Mouse (Mus musculus): ENCODE results near the gene Zcchc9. TPM values are rescaled to one million over a fixed set of nuclear protein-coding genes. Genes with fewer than 3 reads are reported as not detected.

Zcchc9 gene
- polyA plus RNA-seq, 1 experiment from 2014 or later: 19.3 TPM

DNA sequence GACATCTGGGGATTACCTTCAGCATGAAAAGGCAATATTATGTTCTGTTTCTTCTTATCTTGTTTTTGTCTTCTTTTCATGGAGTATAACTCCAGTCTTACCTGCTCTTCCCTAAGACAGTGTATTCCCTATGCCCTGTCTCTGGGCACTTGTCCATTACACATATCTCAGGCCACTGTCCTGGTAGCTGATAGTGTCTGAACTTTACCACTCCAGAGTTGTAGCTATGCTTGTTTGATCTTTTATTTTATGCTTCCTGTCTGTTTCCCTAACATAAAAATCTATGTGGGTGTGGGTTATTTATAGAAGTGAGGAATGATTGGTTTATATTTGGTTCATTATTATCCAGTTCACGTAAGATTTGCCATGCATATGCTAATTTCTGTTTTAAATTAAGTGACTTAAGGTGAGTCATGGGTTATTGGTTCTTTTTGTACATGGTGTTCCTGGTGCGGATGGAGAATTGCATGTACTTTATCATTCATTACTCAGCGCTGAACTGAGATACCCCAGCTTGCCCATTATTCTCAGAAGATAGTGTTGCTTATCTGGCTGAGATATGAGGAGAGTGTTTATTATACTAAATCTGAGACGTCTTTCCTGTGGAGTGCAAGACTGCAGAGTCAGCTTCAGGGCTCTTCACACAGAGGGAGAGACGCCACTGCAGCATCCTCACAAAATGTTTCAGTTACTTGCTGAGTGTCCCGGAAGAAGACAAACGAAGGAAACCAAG, 49.0 kb downstream of the Zcchc9 start:
- WGBS: 75% methylated on average over 7 of the region's 7 CpGs
- Histone ChIP-seq H3K9ac (no peak overlapping the region), H3K27ac (replicated peaks) (no peak overlapping the region), H3K9me3 (no peaks in the 10 kb centered on the region), H3K27me3 (no peaks in the 10 kb centered on the region), H3K4me1 (replicated peaks) (no peaks in the 10 kb centered on the region), H3K4me3 (no peak overlapping the region), H3K36me3 (no peaks in the 10 kb centered on the region), H3K4me2 (no peak overlapping the region)
- ATAC-seq (ENCODE audit: low FRiP score, low read depth): no peak

- Histone ChIP-seq H3K9ac (no peak overlapping the region), H3K4me2 (no peak overlapping the region), H3K27me3 (no peaks in the 10 kb centered on the region), H3K36me3 (no peaks in the 10 kb centered on the region), H3K4me1 (replicated peaks) (no peaks in the 10 kb centered on the region), H3K9me3 (no peaks in the 10 kb centered on the region), H3K4me3 (no peak overlapping the region), H3K27ac (replicated peaks) (no peak overlapping the region)
- WGBS: 87% methylated on average over 4 of the region's 4 CpGs
- ATAC-seq (ENCODE audit: low FRiP score, low read depth): no peak
These were observed 51.3 kb downstream of the Zcchc9 start for GRCm38 (mm10) chr13:91756230-91756629.

GRCm38 (mm10) chr13:91754762-91755161, 52.7 kb downstream of the Zcchc9 start:
- ATAC-seq (ENCODE audit: low FRiP score, low read depth): no peak
- H3K9me3 ChIP-seq: no peaks in the 10 kb centered on the region
- no peak overlapping the region for H3K9ac ChIP-seq

DNA sequence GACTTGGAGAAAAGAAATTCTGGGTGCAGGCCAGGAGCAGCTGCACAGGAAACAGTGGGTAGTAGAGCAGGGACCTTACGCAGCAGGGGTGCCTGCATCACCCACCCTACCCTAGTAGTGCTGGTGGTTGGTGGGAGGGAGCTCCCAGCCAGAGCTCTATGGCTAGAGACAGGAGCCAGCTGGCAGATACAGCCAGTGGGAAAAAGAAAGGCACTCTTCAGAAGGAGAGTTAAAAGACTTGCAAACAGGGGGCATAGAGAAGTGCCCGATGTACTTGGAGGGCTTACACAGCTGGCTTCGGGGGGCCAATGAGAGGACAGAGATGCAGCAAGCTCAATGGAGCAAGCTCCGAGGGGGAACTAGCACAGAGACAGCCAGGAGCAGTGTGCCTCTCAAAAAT, 53.8 kb downstream of the Zcchc9 start:
- peak; percentile 73 for ATAC-seq (ENCODE audit: low FRiP score, low read depth)
- Histone ChIP-seq H3K9me3 (no peaks in the 10 kb centered on the region), H3K27me3 (no peaks in the 10 kb centered on the region), H3K36me3 (no peaks in the 10 kb centered on the region), H3K27ac (replicated peaks) (no peak overlapping the region), H3K9ac (no peak overlapping the region), H3K4me3 (no peak overlapping the region), H3K4me1 (replicated peaks) (no peaks in the 10 kb centered on the region), H3K4me2 (no peak overlapping the region)
- 50% methylated on average over 4 of the region's 4 CpGs for WGBS

More at GRCm38 (mm10) chr13:91754762-91755161, 52.7 kb downstream of the Zcchc9 start:
- no peak overlapping the region for H3K4me3 ChIP-seq
- no peaks in the 10 kb centered on the region for H3K27me3 ChIP-seq
- H3K27ac ChIP-seq (replicated peaks): no peak overlapping the region
- no peak overlapping the region for H3K4me2 ChIP-seq
- no peaks in the 10 kb centered on the region for H3K36me3 ChIP-seq
- no peaks in the 10 kb centered on the region for H3K4me1 ChIP-seq (replicated peaks)

DNA sequence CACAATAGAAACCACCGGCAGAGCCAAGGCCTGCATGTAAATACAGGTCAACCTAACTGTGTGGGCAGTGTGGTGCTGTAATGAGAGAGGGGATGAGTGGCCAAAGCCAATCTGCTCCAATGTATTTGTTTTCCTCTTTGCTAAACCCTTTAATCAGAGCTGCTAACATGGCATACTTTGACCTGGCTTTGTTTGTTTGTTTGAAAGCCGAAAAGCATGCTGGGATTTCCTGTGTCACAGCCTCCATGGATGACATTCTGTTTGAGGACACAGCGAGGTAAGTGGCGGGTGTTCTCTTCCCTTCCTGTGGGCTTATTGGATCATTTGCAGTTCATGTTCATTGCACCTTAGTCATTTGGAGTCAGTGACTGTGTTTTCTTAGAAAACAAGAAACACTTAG, 57.5 kb downstream of the Zcchc9 start:
- no peaks in the 10 kb centered on the region for H3K27me3 ChIP-seq
- H3K4me3 ChIP-seq: no peak overlapping the region
- ATAC-seq (ENCODE audit: low FRiP score, low read depth): no peak
- no peaks in the 10 kb centered on the region for H3K4me1 ChIP-seq (replicated peaks)
- H3K4me2 ChIP-seq: no peak overlapping the region
- no peak overlapping the region for H3K27ac ChIP-seq (replicated peaks)
- no peaks in the 10 kb centered on the region for H3K36me3 ChIP-seq
- H3K9ac ChIP-seq: no peak overlapping the region
- no peaks in the 10 kb centered on the region for H3K9me3 ChIP-seq
- 88% methylated on average over 4 of the region's 4 CpGs for WGBS

GRCm38 (mm10) chr13:91748401-91748800, 59.1 kb downstream of the Zcchc9 start:
- Histone ChIP-seq H3K27me3 (no peaks in the 10 kb centered on the region), H3K4me1 (replicated peaks) (no peaks in the 10 kb centered on the region), H3K9me3 (no peaks in the 10 kb centered on the region), H3K36me3 (no peaks in the 10 kb centered on the region), H3K4me3 (no peak overlapping the region), H3K4me2 (no peak overlapping the region), H3K9ac (no peak overlapping the region), H3K27ac (replicated peaks) (no peak overlapping the region)
- no peak for ATAC-seq (ENCODE audit: low FRiP score, low read depth)
- 92% methylated on average over 2 of the region's 2 CpGs for WGBS

Small RNA genes within 50 kb of the gene (microRNA-seq; reads per million reads assigned to microRNA genes)
- gene Gm27656: not detected

Other genes with a start within 250 kb of the Zcchc9 start
- gene Acot12, start 66.2 kb downstream of the Zcchc9 start, polyA plus RNA-seq (2015; fragmentation: Nextera tagmentation; extraction: Ambion mirVana): 0.30 TPM in 1 of 2 replicates, not detected in the other
- gene Ckmt2, start 69.2 kb upstream of the Zcchc9 start, polyA plus RNA-seq (2015; fragmentation: Nextera tagmentation; extraction: Ambion mirVana): not detected in 2 replicates